Mouse (Mus musculus): ENCODE data around the gene Rpl29. TPM values are rescaled to one million over a fixed set of nuclear protein-coding genes. Genes with fewer than 3 reads are reported as not detected.

Rpl29 gene
- polyA plus RNA-seq, 1 experiment = 521 TPM

GRCm38 (mm10) chr9:106477649-106478048, 48.4 kb downstream of the Rpl29 start:
- Histone ChIP-seq H3K36me3 (ENCODE audit: control insufficient read depth, insufficient read depth, low read length) (no peaks in the 10 kb centered on the region), H3K4me1 (ENCODE audit: control insufficient read depth, insufficient read depth, low read length) (peaks cover 18% of the 10 kb centered on the region), H3K27me3 (replicated peaks; ENCODE audit: control insufficient read depth, insufficient read depth, low read length) (no peaks in the 10 kb centered on the region), H3K27ac (ENCODE audit: insufficient read depth, low read depth, low read length) (no peak overlapping the region), H3K4me3 (ENCODE audit: insufficient read depth, low read depth, low read length) (peak overlapping the region; percentile 54)
- no peak for DNase-seq
- WGBS = 1% methylated on average over 16 of the region's 16 CpGs
- TF ChIP-seq POLR2A (IDR thresholded peaks at IDR 0.05; ENCODE audit: low read depth, low read length) = no peak
- TF ChIP-seq CTCF (conservative IDR thresholded peaks at IDR 0.05; ENCODE audit: insufficient read depth, insufficient read length, low read depth, low read length) = no peak

DNA sequence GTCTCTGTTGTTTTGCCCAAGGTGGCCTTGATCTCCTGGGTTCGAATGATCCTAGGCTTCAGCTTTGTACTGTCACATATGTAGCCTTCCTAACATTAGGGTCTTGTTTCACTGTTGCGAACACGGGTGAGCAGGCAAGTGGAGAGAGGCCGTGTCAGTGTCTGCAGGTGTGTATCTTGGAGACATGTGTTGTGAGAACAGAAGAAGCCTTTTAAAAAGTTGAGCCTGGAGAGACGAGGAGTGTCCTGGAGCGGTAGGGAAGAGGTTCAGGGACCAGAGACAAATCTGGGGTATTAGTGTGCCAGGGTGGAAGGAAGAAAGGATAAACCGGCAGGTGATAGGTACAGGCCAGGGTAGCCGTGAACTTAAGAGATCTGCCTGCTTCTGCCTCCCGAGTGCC, 48.8 kb downstream of the Rpl29 start:
- Histone ChIP-seq H3K27me3 (replicated peaks; ENCODE audit: control insufficient read depth, insufficient read depth, low read length) (no peaks in the 10 kb centered on the region), H3K27ac (ENCODE audit: insufficient read depth, low read depth, low read length) (no peak overlapping the region), H3K36me3 (ENCODE audit: control insufficient read depth, insufficient read depth, low read length) (no peaks in the 10 kb centered on the region; the same call in 1 of the 2 replicates), H3K4me1 (ENCODE audit: control insufficient read depth, insufficient read depth, low read length) (peaks cover 18% of the 10 kb centered on the region), H3K4me3 (ENCODE audit: insufficient read depth, low read depth, low read length) (peak overlapping the region; percentile 54)
- TF ChIP-seq POLR2A (IDR thresholded peaks at IDR 0.05; ENCODE audit: low read depth, low read length) (no peak), CTCF (conservative IDR thresholded peaks at IDR 0.05; ENCODE audit: insufficient read depth, insufficient read length, low read depth, low read length) (no peak)
- no peak for DNase-seq
- WGBS = 70% methylated on average over 9 of the region's 9 CpGs

- no peaks in the 10 kb centered on the region for H3K27me3 ChIP-seq (replicated peaks; ENCODE audit: control insufficient read depth, insufficient read depth, low read length)
- peaks cover 10% of the 10 kb centered on the region for H3K4me1 ChIP-seq (ENCODE audit: control insufficient read depth, insufficient read depth, low read length)
- no peak overlapping the region for H3K27ac ChIP-seq (ENCODE audit: insufficient read depth, low read depth, low read length)
- TF ChIP-seq POLR2A (IDR thresholded peaks at IDR 0.05; ENCODE audit: low read depth, low read length) (no peak), CTCF (conservative IDR thresholded peaks at IDR 0.05; ENCODE audit: insufficient read depth, insufficient read length, low read depth, low read length) (no peak)
- WGBS = 91% methylated on average over 7 of the region's 7 CpGs
- peaks cover 2% of the 10 kb centered on the region for H3K36me3 ChIP-seq (ENCODE audit: control insufficient read depth, insufficient read depth, low read length)
- DNase-seq = no peak
- no peak overlapping the region for H3K4me3 ChIP-seq (ENCODE audit: insufficient read depth, low read depth, low read length)
Measured at GRCm38 (mm10) chr9:106480541-106480940, 51.3 kb downstream of the Rpl29 start.

DNA sequence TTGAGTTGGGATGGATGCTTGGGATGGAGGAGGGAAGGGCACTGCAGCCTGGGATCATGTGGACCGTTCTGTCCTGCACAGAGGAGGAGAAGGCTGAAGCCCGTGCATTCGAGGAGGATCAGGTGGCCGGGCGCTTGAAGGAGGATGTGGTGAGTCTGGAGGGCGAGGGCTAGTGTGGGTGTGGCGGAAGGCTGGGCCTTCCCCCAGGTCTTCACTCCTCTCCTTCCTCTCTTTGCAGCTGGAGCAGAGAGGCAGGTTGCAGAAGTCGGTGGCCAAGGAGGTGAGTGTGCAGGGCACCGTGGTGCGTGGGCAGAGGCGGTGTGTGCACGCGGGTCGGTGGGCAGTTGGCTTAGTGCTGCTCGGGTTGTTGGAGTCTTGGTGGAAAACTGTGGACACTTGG, 51.8 kb downstream of the Rpl29 start:
- Histone ChIP-seq H3K27me3 (replicated peaks; ENCODE audit: control insufficient read depth, insufficient read depth, low read length) (no peaks in the 10 kb centered on the region), H3K4me1 (ENCODE audit: control insufficient read depth, insufficient read depth, low read length) (peaks cover 5% of the 10 kb centered on the region; the same call in 1 of the 2 replicates), H3K27ac (ENCODE audit: insufficient read depth, low read depth, low read length) (no peak overlapping the region), H3K4me3 (ENCODE audit: insufficient read depth, low read depth, low read length) (no peak overlapping the region), H3K36me3 (ENCODE audit: control insufficient read depth, insufficient read depth, low read length) (peaks cover 2% of the 10 kb centered on the region)
- DNase-seq = no peak
- TF ChIP-seq CTCF (conservative IDR thresholded peaks at IDR 0.05; ENCODE audit: insufficient read depth, insufficient read length, low read depth, low read length) (no peak), POLR2A (IDR thresholded peaks at IDR 0.05; ENCODE audit: low read depth, low read length) (no peak)
- 71% methylated on average over 15 of the region's 15 CpGs for WGBS

Other genes with a start within 250 kb of the Rpl29 start
- gene Ppm1m, start 229.7 kb upstream of the Rpl29 start, polyA plus RNA-seq (2012; rRNA removed) = 28.5 and 32.6 TPM in 2 replicates
- 24.4 and 29.7 TPM in 2 replicates for gene Twf2, start 226.3 kb upstream of the Rpl29 start, polyA plus RNA-seq (2012; rRNA removed)
- gene Tlr9, start 206.9 kb upstream of the Rpl29 start, polyA plus RNA-seq (2012; rRNA removed) = 2.0 and 4.2 TPM in 2 replicates
- 315 and 343 TPM in 2 replicates for gene Alas1, start 180.8 kb upstream of the Rpl29 start, polyA plus RNA-seq (2012; rRNA removed)
- 5.8 and 6.1 TPM in 2 replicates for gene Poc1a, start 148.4 kb upstream of the Rpl29 start, polyA plus RNA-seq (2012; rRNA removed)
- gene Dusp7, start 60.8 kb upstream of the Rpl29 start, polyA plus RNA-seq (2012; rRNA removed) = 38.8 and 44.1 TPM in 2 replicates
- 141 and 154 TPM in 2 replicates for gene Acy1, start 8.9 kb downstream of the Rpl29 start, polyA plus RNA-seq (2012; rRNA removed)
- 470 and 526 TPM in 2 replicates for gene Abhd14b, start 18.0 kb downstream of the Rpl29 start, polyA plus RNA-seq (2012; rRNA removed)
- gene Abhd14a, start 18.2 kb downstream of the Rpl29 start, polyA plus RNA-seq (2012; rRNA removed) = 137 and 146 TPM in 2 replicates
- gene Pcbp4, start 23.8 kb downstream of the Rpl29 start, polyA plus RNA-seq (2012; rRNA removed) = 90.3 and 115 TPM in 2 replicates
- gene Gpr62, start 36.5 kb downstream of the Rpl29 start, polyA plus RNA-seq (2012; rRNA removed) = 0.07 TPM in 1 of 2 replicates, not detected in the other
- 17.5 and 20.7 TPM in 2 replicates for gene Rrp9, start 46.5 kb downstream of the Rpl29 start, polyA plus RNA-seq (2012; rRNA removed)
- gene Parp3, start 47.5 kb downstream of the Rpl29 start, polyA plus RNA-seq (2012; rRNA removed) = 25.8 and 31.9 TPM in 2 replicates
- gene Iqcf1, start 70.5 kb downstream of the Rpl29 start, polyA plus RNA-seq (2012; rRNA removed) = not detected in 2 replicates
- gene Iqcf5, start 85.1 kb downstream of the Rpl29 start, polyA plus RNA-seq (2012; rRNA removed) = 0.39 TPM in 1 of 2 replicates, not detected in the other
- gene Iqcf3, start 132.2 kb downstream of the Rpl29 start, polyA plus RNA-seq (2012; rRNA removed) = 0.06 and 0.11 TPM in 2 replicates
- 0.22 TPM in 1 of 2 replicates, not detected in the other for gene Iqcf4, start 141.5 kb downstream of the Rpl29 start, polyA plus RNA-seq (2012; rRNA removed)
- gene Iqcf6, start 197.1 kb downstream of the Rpl29 start, polyA plus RNA-seq (2012; rRNA removed) = not detected in 2 replicates
- gene Grm2, start 226.6 kb downstream of the Rpl29 start, polyA plus RNA-seq (2012; rRNA removed) = not detected in 2 replicates